Mouse (Mus musculus) layer of hippocampus, adult 11-12 months (tissue): ENCODE data around the gene Hmbs.
A peak's percentile ranks its signal among the peaks of the same experiment; 100 is the strongest.
"Not testable (repeated sequence)": the region's sequence is repeated elsewhere in the genome, so short reads cannot be mapped to it uniquely, and the experiment has no call there.

Source experiments
- DNase-seq: peaks from one replicate; pipeline ENCODE4 v3.0.0; 2022; ENCODE audit warnings: low spot score

The Hmbs gene

DNA sequence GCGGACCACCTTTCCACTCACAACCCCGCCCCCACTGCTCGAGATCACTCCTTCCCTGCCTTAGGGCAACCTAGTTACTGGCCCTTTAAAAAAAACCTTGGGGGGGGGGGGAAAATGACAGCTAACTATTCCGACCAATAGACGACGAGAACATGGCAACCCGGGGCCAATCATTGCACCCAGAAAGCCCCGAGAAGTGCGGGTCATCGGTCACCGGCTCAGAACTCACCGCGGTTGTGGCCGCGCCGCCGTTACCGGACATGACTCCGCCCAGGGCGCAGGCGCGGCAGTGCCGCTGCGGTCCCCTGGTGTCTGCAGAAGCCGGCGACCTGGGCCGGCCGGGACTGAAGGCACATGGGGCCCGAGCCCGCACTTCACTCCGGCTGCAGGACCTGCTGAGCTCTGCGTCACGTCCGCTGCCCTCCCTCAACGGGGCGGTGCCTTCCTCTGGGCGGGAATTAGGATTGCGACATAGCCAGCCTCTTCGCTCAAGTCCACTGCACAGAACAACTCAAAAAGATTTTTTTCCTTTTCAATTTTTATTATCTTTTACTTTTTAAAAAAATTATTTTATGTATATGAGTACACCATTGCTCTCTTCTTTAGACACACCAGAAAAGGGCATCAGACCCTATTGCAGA lies at the start of gene Hmbs:
Gene Hmbs (minus strand): TSS at position 448 of the 641 bp plus-strand sequence.
- peak; percentile 89 for DNase-seq

DNA sequence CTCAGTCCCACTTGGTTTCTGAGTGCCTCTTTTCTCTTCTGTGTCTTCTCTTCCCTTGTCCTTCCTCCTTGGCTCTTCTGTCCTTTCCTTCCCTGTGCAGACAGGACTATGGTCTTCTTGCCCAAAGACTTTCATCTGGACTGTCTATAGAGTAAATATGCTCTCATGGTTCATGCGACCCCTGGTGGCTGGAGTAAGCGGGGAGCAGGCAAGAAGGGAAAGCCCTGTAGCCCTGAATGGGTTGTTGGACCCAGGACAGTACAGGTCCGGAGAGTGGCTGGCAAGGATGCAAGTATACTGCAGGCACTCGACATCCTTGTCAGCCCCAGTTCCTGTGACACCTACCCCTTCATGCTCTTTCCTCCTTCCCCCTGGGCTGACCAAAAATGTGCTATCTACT lies 47.4 kb upstream of the Hmbs start:
- peak; percentile 71 for DNase-seq

DNA sequence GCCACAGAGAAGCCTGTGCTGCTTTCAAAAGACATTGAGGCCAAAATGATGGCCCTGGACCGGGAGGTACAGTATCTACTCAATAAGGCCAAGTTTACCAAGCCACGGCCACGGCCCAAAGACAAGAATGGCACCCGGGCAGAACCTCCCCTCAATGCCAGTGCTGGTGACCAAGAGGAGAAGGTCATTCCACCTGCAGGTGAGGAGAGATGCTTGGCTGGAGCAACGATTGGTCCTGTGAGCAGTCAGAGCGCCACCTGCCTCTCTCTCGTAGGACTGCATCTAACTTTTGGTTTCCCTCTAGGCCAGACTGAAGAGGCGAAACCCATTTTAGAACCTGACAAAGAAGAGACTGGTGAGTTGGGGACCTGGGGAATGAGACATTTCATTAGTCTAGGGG lies 45.2 kb upstream of the Hmbs start:
- DNase-seq, result no peak

- no peak for DNase-seq
These were observed 43.2 kb upstream of the Hmbs start for GRCm38 (mm10) chr9:44387221-44387620.

- DNase-seq, result no peak
These were observed 40.6 kb upstream of the Hmbs start for GRCm38 (mm10) chr9:44384596-44384995.

GRCm38 (mm10) chr9:44379862-44380261 lies 35.8 kb upstream of the Hmbs start:
- no peak for DNase-seq

DNA sequence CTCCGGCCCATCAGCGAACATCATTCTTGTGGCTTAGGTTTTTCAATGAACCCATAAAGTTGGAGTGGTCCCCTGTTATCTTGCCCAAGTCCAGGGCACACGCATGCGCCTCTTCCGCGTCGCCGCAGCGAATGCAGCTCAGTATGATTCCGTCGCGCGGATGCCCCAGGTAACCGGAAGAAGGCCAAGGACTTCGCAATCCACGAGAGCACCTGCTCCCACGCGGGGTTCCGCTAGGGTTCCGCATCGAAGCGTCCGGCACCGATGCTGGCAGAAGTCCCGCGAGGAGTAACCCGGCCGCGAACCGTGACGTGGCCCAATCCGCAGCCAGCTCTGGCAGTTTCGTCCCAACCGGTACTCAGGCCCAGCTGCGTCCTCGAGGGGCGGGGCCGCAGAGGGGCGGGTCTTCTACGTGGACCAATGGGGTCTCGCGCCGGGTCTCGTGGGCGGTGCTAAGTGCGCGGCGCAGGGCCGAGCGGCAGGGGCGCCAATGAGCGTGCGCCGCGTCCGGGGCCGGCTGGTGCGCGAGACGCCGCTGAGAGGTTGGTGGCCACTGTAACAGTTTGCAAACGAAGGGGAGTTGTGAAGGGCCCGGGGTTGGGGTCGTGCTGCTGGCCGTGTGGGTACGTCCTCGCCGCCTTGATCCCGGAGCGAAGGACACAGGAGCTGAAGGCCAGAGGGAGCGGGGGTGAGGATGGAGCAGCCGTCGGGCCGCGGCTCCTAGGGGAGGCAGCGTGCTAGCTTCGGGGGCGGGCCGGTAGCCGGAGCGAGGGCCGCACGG lies 35.2 kb upstream of the Hmbs start, which contains the start of gene Hyou1:
Gene Hyou1 (plus strand): TSS at position 437 of the 781 bp plus-strand sequence.
- peak; percentile 99 for DNase-seq

DNA sequence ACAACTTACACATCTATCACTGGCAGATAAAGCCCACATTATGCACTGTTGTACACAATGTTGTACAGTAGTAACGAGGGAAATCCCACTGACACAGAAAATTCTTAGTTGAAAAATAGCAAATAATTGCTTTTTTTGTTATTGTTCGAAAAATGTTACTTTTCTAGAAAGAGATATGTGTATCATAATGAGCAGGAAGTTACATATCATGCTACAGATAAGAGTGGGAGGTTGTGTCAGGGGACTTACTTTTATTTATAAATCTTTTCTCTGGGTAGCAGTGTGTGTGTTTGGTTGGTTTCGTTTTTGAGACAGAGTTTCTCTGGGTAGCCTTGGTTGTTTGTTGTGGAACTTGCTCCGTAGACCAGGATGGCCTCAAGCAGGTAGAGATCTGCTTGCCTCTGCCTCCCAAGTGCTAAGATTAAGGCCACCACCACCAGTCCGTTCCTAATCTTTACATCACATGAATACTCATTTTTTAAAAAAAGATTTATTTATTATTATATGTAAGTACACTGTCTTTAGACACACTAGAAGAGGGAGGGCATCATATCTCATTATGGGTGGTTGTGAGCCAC lies 34.2 kb upstream of the Hmbs start:
- no peak for DNase-seq

DNA sequence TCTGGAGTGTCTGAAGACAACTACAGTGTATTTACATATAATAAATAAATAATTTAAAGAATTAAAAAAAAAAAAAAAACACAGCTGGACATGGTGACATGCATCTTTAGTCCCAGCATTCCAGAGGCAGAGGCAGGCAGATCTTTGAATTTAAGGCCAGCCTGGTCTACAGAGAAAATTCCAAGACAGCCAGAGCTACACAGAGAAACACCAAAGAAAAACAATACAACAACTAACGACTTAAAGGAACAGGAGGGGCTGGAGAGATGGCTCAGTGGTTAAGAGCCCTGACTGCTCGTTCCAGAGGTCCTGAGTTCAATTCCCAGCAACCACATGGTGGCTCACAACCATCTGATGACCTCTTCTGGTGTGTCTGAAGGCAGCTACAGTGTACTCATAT lies 33.3 kb upstream of the Hmbs start:
- DNase-seq, result not testable (repeated sequence)

DNA sequence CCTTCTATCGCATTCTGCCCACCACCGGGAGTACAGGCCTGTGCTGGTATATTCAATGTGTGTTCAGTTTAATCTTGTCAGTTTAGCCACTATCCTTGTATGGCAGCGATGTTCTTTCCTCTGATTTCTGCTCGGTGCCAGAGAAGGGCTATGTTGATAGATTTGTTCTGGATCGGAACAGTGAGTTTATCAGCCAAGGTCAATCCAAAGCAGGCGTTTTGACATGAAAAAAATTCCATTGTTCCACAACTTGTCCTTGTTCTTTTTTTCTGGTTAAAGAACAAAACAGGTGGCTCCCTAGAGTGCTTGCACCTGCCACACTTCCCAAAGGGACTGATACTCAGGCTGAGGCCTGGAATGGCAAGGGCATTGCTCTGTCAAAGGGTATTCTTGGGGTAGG lies 32.1 kb upstream of the Hmbs start:
- no peak for DNase-seq

GRCm38 (mm10) chr9:44373386-44373785 lies 29.4 kb upstream of the Hmbs start:
- DNase-seq, result no peak

- DNase-seq, result no peak
These were observed 20.5 kb upstream of the Hmbs start for GRCm38 (mm10) chr9:44364480-44364879.

- not testable (repeated sequence) for DNase-seq
These were observed 17.9 kb upstream of the Hmbs start for GRCm38 (mm10) chr9:44361931-44362330.

- peak; percentile 94 for DNase-seq
These were observed 17.3 kb upstream of the Hmbs start, which contains the start of gene Vps11 for GRCm38 (mm10) chr9:44361190-44361917. Gene Vps11, minus strand, starts transcription at chr9:44361670.

DNA sequence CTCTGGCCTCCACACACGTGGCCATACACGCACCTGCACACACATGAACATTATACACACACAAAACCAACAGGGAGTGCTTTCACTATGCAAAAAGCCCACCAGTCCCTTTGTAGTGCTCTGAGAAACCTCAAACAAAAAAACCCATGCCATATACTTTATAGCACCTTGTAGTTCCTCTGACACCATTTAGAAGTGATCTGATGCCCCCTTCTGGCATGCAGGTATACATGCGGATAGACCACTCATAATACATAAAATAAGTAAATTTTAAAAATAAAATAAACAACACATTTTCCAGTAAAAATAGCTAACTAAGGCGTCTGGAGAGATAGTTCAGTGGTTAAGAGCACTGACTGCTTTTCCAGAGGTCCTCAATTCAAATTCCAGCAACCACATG lies 13.2 kb upstream of the Hmbs start:
- no peak for DNase-seq

GRCm38 (mm10) chr9:44353142-44353541 lies 9.1 kb upstream of the Hmbs start:
- DNase-seq, result no peak

DNA sequence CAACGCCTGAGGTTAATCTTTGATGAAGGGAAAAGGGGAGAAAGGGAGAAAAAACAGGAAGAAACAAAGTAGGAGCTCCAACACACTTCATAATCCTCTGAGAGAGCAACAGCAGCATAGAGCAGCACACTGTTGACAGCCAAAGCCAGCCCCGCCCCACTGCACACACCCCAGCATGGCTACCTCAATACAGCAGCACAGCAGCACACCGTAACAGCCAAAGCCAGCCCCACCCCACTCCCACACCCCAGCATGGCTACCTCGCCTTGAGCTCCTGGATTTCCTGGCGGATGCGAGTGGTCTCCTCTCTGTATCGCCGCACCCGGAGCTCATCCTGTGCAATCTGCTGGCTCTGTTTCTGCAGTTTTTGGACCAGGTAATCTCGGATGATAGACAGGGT lies 8.3 kb upstream of the Hmbs start:
- DNase-seq, result no peak

- DNase-seq, result no peak
These were observed 7.4 kb upstream of the Hmbs start for GRCm38 (mm10) chr9:44351396-44351795.

DNA sequence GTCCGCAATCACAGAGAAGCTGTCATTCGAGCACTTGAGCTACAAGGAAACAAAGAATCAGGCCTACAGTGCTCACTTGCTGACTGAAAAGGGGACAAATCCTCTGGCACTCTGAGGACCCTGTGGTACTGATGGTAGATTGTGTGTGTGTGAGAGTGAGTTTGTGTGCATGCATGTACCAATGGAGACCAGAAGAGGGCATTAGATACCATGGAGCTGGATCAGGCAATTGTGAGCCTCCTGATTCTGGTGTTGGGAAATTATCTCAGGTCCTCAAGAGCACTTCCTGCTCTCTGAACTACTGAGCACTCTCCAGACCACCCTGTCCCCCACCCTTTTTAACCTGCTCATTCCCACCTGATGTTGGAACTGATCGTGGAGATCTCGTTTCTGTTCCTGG lies 4.5 kb upstream of the Hmbs start:
- DNase-seq, result no peak

- no peak for DNase-seq
These were observed 3.6 kb upstream of the Hmbs start for GRCm38 (mm10) chr9:44347621-44348020.

DNA sequence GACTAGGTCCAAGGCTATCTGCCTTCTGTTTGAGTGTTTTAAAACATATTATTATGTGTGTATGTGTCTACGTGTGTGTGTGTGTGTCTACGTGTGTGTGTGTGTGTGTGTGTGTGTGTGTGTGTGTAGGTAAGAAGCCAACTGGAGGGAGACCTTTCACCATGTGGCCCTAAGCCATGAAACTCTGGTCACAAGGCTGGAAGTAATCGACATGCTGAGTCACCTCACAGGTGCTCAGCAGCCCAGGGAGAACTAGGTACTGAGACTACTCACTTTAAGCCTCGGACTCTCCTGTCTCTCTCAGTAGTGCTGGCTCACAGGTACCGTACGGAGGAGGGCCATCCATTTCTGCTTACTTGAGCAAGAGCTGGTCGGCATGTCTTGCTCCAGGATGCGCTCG lies 3.1 kb upstream of the Hmbs start:
- DNase-seq, result no peak
